Comparison of ENCODE assay signal across 8 mouse cellular contexts in the genomic region with DNA sequence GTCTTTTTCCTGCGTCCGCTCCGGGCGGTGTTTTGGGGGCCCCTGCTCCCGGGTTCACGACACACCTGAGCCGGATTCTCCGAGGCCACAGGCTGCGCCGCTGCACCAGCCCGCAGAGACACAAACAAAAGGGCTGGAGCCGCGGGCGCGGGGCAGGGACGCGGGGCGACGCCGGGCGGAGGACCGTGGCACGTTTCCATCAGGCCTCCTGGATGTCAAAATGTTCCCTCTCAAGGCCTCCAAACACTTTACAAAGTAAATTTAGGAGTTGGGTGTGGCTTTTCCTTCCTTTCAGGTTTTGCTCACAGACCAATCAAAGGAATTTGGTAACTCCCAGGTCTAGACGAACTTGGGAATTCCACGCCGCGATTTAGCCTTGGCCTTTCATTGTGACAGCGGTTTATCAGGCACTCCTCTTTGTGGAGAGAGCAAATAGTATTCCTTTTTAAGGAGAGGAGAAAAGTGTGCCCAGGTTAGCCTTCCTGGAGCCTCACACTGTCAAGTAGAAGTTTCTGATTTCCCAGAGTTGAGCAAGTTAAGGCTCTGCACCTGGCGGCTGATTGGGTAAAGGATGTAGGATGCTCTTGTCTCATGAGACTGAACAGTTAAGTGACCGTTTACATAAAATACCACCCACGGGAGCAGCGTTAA. TPM values are rescaled to one million over a fixed set of nuclear protein-coding genes. Genes with fewer than 3 reads are reported as not detected.
A peak's percentile ranks its signal among the peaks of the same experiment; 100 is the strongest.
DNase-seq lines count a peak whose midpoint lies in the region; ATAC-seq and TF ChIP-seq lines count a peak whose summit lies in the region.

No protein-coding gene starts in this region.

- peaks cover 72% of the 10 kb centered on the region for H3K4me1 ChIP-seq in E14TG2a.4 (replicated peaks; ENCODE audit: low read depth, low read length)
- peaks cover 28% of the 10 kb centered on the region for H3K4me1 ChIP-seq in embryonic facial prominence, embryonic 15.5 days
- H3K4me1 ChIP-seq in hindbrain, embryonic 12.5 days = peaks cover 26% of the 10 kb centered on the region
- H3K4me1 ChIP-seq in lung, postnatal 0 days (ENCODE audit: insufficient read depth, low read depth, low read length) = peaks cover 20% of the 10 kb centered on the region; the same call in 1 of the 2 replicates
- peaks cover 24% of the 10 kb centered on the region for H3K4me1 ChIP-seq in stomach, embryonic 16.5 days (ENCODE audit: control insufficient read depth, insufficient read depth, low read length)

- ATAC-seq in embryonic facial prominence, embryonic 15.5 days (ENCODE audit: insufficient number of reproducible peaks, low FRiP score, low TSS enrichment, low read depth) = peak; percentile 9; the same call in 1 of the 2 replicates
- peak; percentile 69 for ATAC-seq in hindbrain, embryonic 12.5 days (ENCODE audit: low FRiP score)
- ATAC-seq in lung, postnatal 0 days = peak; percentile 32
- ATAC-seq in stomach, embryonic 16.5 days (ENCODE audit: insufficient read depth, low FRiP score) = peak; percentile 30

- 1% methylated on average over 32 of the region's 32 CpGs for WGBS in embryonic facial prominence, embryonic 15.5 days
- 2% methylated on average over 32 of the region's 32 CpGs for WGBS in hindbrain, embryonic 12.5 days
- 2% methylated on average over 31 of the region's 32 CpGs for WGBS in lung, postnatal 0 days
- under 1% methylated on average over 32 of the region's 32 CpGs for WGBS in stomach, embryonic 16.5 days

- peak; percentile 45 for DNase-seq in 416B (ENCODE audit: low read depth)
- DNase-seq in lung, postnatal 0 days (ENCODE audit: low spot score) = peak; percentile 83
- DNase-seq in right cerebral cortex, postnatal 10 days (ENCODE audit: low spot score in 2 of 2) = no peak
- no peak for DNase-seq in left cerebral cortex, adult 8-10 months (ENCODE audit: low spot score in 2 of 2)

- peaks cover 10% of the 10 kb centered on the region; the same call in 1 of the 2 replicates for H3K36me3 ChIP-seq in E14TG2a.4 (ENCODE audit: insufficient read depth, low read length)
- H3K36me3 ChIP-seq in embryonic facial prominence, embryonic 15.5 days = no peaks in the 10 kb centered on the region
- no peaks in the 10 kb centered on the region for H3K36me3 ChIP-seq in hindbrain, embryonic 12.5 days
- H3K36me3 ChIP-seq in lung, postnatal 0 days (ENCODE audit: insufficient read depth, low read length) = no peaks in the 10 kb centered on the region
- H3K36me3 ChIP-seq in stomach, embryonic 16.5 days (ENCODE audit: control insufficient read depth, insufficient read depth, low read length) = no peaks in the 10 kb centered on the region

- H3K27ac ChIP-seq in embryonic facial prominence, embryonic 15.5 days (replicated peaks) = peak overlapping the region; percentile 90
- peak overlapping the region; percentile 78 for H3K27ac ChIP-seq in hindbrain, embryonic 12.5 days
- H3K27ac ChIP-seq in lung, postnatal 0 days (ENCODE audit: low read length) = peak overlapping the region; percentile 93
- peak overlapping the region; percentile 85 for H3K27ac ChIP-seq in stomach, embryonic 16.5 days (ENCODE audit: low read length)

- no peak for TF ChIP-seq CTCF in E14TG2a.4 (conservative IDR thresholded peaks at IDR 0.05; ENCODE audit: low read length)
- 0 out of 2 replicates have a peak, but pooled peaks have one; percentile 3 for TF ChIP-seq CTCF in lung, postnatal 0 days (IDR thresholded peaks at IDR 0.05)

- peak overlapping the region; percentile 91 for H3K4me3 ChIP-seq in E14TG2a.4 (replicated peaks; ENCODE audit: low read length)
- H3K4me3 ChIP-seq in embryonic facial prominence, embryonic 15.5 days (replicated peaks) = peak overlapping the region; percentile 74
- H3K4me3 ChIP-seq in hindbrain, embryonic 12.5 days = peak overlapping the region; percentile 57
- peak overlapping the region; percentile 91 for H3K4me3 ChIP-seq in lung, postnatal 0 days (ENCODE audit: low read depth, low read length)
- H3K4me3 ChIP-seq in stomach, embryonic 16.5 days (replicated peaks; ENCODE audit: low read length) = peak overlapping the region; percentile 69

- H3K9me3 ChIP-seq in E14TG2a.4 (ENCODE audit: low read length) = no peaks in the 10 kb centered on the region
- H3K9me3 ChIP-seq in embryonic facial prominence, embryonic 15.5 days (replicated peaks) = no peaks in the 10 kb centered on the region
- no peaks in the 10 kb centered on the region for H3K9me3 ChIP-seq in hindbrain, embryonic 12.5 days (replicated peaks)
- H3K9me3 ChIP-seq in lung, postnatal 0 days (ENCODE audit: low read length) = no peaks in the 10 kb centered on the region
- H3K9me3 ChIP-seq in stomach, embryonic 16.5 days (replicated peaks; ENCODE audit: control insufficient read depth, low read length) = no peaks in the 10 kb centered on the region

- peak overlapping the region; percentile 68 for H3K4me2 ChIP-seq in embryonic facial prominence, embryonic 15.5 days (replicated peaks)
- H3K4me2 ChIP-seq in hindbrain, embryonic 12.5 days (replicated peaks) = peak overlapping the region; percentile 68
- peak overlapping the region; percentile 82 for H3K4me2 ChIP-seq in lung, postnatal 0 days (replicated peaks; ENCODE audit: low read depth, low read length)
- peak overlapping the region; percentile 76 for H3K4me2 ChIP-seq in stomach, embryonic 16.5 days (ENCODE audit: low read depth, low read length)

- TF ChIP-seq EP300 in lung, postnatal 0 days (IDR thresholded peaks at IDR 0.05) = no peak

- H3K9ac ChIP-seq in embryonic facial prominence, embryonic 15.5 days = peak overlapping the region; percentile 78
- H3K9ac ChIP-seq in hindbrain, embryonic 12.5 days = peak overlapping the region; percentile 83
- H3K9ac ChIP-seq in lung, postnatal 0 days (replicated peaks; ENCODE audit: low read depth) = peak overlapping the region; percentile 91
- H3K9ac ChIP-seq in stomach, embryonic 16.5 days (ENCODE audit: low read length) = peak overlapping the region; percentile 88

- H3K27me3 ChIP-seq in E14TG2a.4 (ENCODE audit: insufficient read depth, low read length) = no peaks in the 10 kb centered on the region
- H3K27me3 ChIP-seq in embryonic facial prominence, embryonic 15.5 days = no peaks in the 10 kb centered on the region
- peaks cover 6% of the 10 kb centered on the region; the same call in 1 of the 2 replicates for H3K27me3 ChIP-seq in hindbrain, embryonic 12.5 days
- H3K27me3 ChIP-seq in lung, postnatal 0 days (replicated peaks; ENCODE audit: insufficient read depth, low read length) = no peaks in the 10 kb centered on the region
- H3K27me3 ChIP-seq in stomach, embryonic 16.5 days (ENCODE audit: control insufficient read depth, insufficient read depth, low read length) = no peaks in the 10 kb centered on the region

RNA-seq across cellular contexts. Expression of a gene that starts 0.6 kb away (rescaled TPM):
- 50.3 and 51.5 TPM in 2 replicates for polyA plus RNA-seq in embryonic facial prominence, embryonic 15.5 days (2015; fragmentation: Nextera tagmentation; extraction: Ambion mirVana)
- 40.7 and 44.9 TPM in 2 replicates for polyA plus RNA-seq in hindbrain, embryonic 12.5 days (2016; fragmentation: Nextera tagmentation; extraction: Ambion mirVana)
- 37.5 and 38.9 TPM in 2 replicates for polyA plus RNA-seq in lung, postnatal 0 days (2015; fragmentation: Nextera tagmentation; extraction: Ambion mirVana)
- 41.8 and 44.9 TPM in 2 replicates for polyA plus RNA-seq in stomach, embryonic 16.5 days (2015; fragmentation: Nextera tagmentation; extraction: Ambion mirVana)
- total RNA-seq in left cerebral cortex, adult 8-10 months (2022) = 10 to 100 TPM; 21.3 to 27.1 (median 24.0) TPM

Comparison
In these comparisons a context has a peak if more than half of its experiments do, and no peak if none do; other contexts are left out.
1. DNase-seq: peak in 416B (single experiment) and lung, postnatal 0 days (single experiment); none in right cerebral cortex, postnatal 10 days (0 of 2) and left cerebral cortex, adult 8-10 months (0 of 2).
2. ATAC-seq: peak in every context shown above with its lines; median percentile 69 in hindbrain, embryonic 12.5 days; 32 in lung, postnatal 0 days; 30 in stomach, embryonic 16.5 days; 9 in embryonic facial prominence, embryonic 15.5 days.
3. Peak in every context shown above with its lines, with median percentiles within 50 percentile points of each other: H3K4me3 ChIP-seq, H3K27ac ChIP-seq, H3K4me2 ChIP-seq and H3K9ac ChIP-seq.